ENCODE assay signal across 17 mouse cellular contexts in genomic region chr2:52946074-52946473, GRCm38 (mm10).
DNase-seq lines count a peak whose midpoint lies in the region; ATAC-seq and TF ChIP-seq lines count a peak whose summit lies in the region.
"Had no signal": no experiment of that assay in that cellular context is flagged by ENCODE, and none has a peak within 500 bp of the region (broad histone marks: within the 10 kb centered on the region; RNA-seq: fewer than 3 reads in every experiment).

No protein-coding gene starts in this region.

- H3K36me3 ChIP-seq in kidney, adult 2 months (ENCODE audit: control insufficient read depth, insufficient read depth, low read length) = no peaks in the 10 kb centered on the region
- no peaks in the 10 kb centered on the region for H3K36me3 ChIP-seq in kidney, embryonic 16.5 days (ENCODE audit: insufficient read depth, low read length)
- no peaks in the 10 kb centered on the region for H3K36me3 ChIP-seq in forebrain, embryonic 11.5 days (ENCODE audit: control insufficient read depth, insufficient read depth, low read length)
- no peaks in the 10 kb centered on the region for H3K36me3 ChIP-seq in hindbrain, embryonic 14.5 days (replicated peaks; ENCODE audit: control insufficient read depth, insufficient read depth)
- H3K36me3 ChIP-seq in neural tube, embryonic 13.5 days = no peaks in the 10 kb centered on the region
- no peaks in the 10 kb centered on the region for H3K36me3 ChIP-seq in lung, postnatal 0 days (ENCODE audit: insufficient read depth, low read length)
- H3K36me3 ChIP-seq: embryonic facial prominence, embryonic 13.5 days; heart, embryonic 15.5 days; liver, embryonic 15.5 days; stomach, embryonic 15.5 days had no signal

- no peak for TF ChIP-seq EP300 in lung, postnatal 0 days (IDR thresholded peaks at IDR 0.05)

- no peak overlapping the region for H3K4me3 ChIP-seq in kidney, adult 2 months (ENCODE audit: insufficient read depth, low read depth, low read length)
- H3K4me3 ChIP-seq in kidney, embryonic 16.5 days (ENCODE audit: low read length) = no peak overlapping the region
- H3K4me3 ChIP-seq in forebrain, embryonic 11.5 days (ENCODE audit: low read depth, low read length) = no peak overlapping the region
- no peak overlapping the region for H3K4me3 ChIP-seq in hindbrain, embryonic 14.5 days (replicated peaks; ENCODE audit: low read length)
- H3K4me3 ChIP-seq in neural tube, embryonic 13.5 days = no peak overlapping the region
- no peak overlapping the region for H3K4me3 ChIP-seq in cerebellum, adult 2 months (replicated peaks; ENCODE audit: insufficient read depth, low read depth, low read length)
- no peak overlapping the region for H3K4me3 ChIP-seq in lung, postnatal 0 days (ENCODE audit: low read depth, low read length)
- H3K4me3 ChIP-seq: embryonic facial prominence, embryonic 13.5 days; heart, embryonic 15.5 days; liver, embryonic 15.5 days; stomach, embryonic 15.5 days had no signal

- TF ChIP-seq CTCF in kidney, adult 2 months (conservative IDR thresholded peaks at IDR 0.05; ENCODE audit: insufficient read depth, insufficient read length, low read depth, low read length) = no peak
- TF ChIP-seq CTCF in cerebellum, adult 2 months (IDR thresholded peaks at IDR 0.05; ENCODE audit: borderline replicate concordance, insufficient read depth, low read depth, low read length) = no peak
- no peak for TF ChIP-seq CTCF in lung, postnatal 0 days (IDR thresholded peaks at IDR 0.05)

- H3K4me1 ChIP-seq in kidney, adult 2 months (ENCODE audit: control insufficient read depth, insufficient read depth, low read length) = peaks cover 5% of the 10 kb centered on the region
- H3K4me1 ChIP-seq in kidney, embryonic 16.5 days (ENCODE audit: insufficient read depth, low read length) = peaks cover 38% of the 10 kb centered on the region
- H3K4me1 ChIP-seq in forebrain, embryonic 11.5 days (replicated peaks; ENCODE audit: control insufficient read depth, insufficient read depth, low read length) = peaks cover 16% of the 10 kb centered on the region; the same call in 1 of the 2 replicates
- peaks cover 22% of the 10 kb centered on the region for H3K4me1 ChIP-seq in hindbrain, embryonic 14.5 days (replicated peaks; ENCODE audit: control insufficient read depth, insufficient read depth, low read length)
- H3K4me1 ChIP-seq in neural tube, embryonic 13.5 days (replicated peaks) = peaks cover 43% of the 10 kb centered on the region
- H3K4me1 ChIP-seq in cerebellum, adult 2 months (ENCODE audit: control insufficient read depth, insufficient read depth, low read length) = peaks cover 23% of the 10 kb centered on the region; the same call in 1 of the 2 replicates
- no peaks in the 10 kb centered on the region for H3K4me1 ChIP-seq in lung, postnatal 0 days (ENCODE audit: insufficient read depth, low read depth, low read length)
- H3K4me1 ChIP-seq: heart, embryonic 15.5 days; liver, embryonic 15.5 days; stomach, embryonic 15.5 days had no signal

- 80% methylated on average over 2 of the region's 2 CpGs for WGBS in kidney, adult 2 months
- 65% methylated on average over 2 of the region's 2 CpGs for WGBS in kidney, embryonic 16.5 days
- 19% methylated on average over 2 of the region's 2 CpGs for WGBS in forebrain, embryonic 11.5 days
- WGBS in hindbrain, embryonic 14.5 days = 77% methylated on average over 2 of the region's 2 CpGs
- WGBS in neural tube, embryonic 13.5 days = 64% methylated on average over 2 of the region's 2 CpGs
- WGBS in cerebellum, adult 2 months = 47% methylated on average over 2 of the region's 2 CpGs
- WGBS in lung, postnatal 0 days = 89% methylated on average over 2 of the region's 2 CpGs

- no peak overlapping the region for H3K9ac ChIP-seq in kidney, embryonic 16.5 days (replicated peaks; ENCODE audit: low read length)
- no peak overlapping the region; the same call in 1 of the 2 replicates for H3K9ac ChIP-seq in forebrain, embryonic 11.5 days (ENCODE audit: low read length)
- H3K9ac ChIP-seq in hindbrain, embryonic 14.5 days = no peak overlapping the region
- 0 out of 2 replicates have a peak overlapping the region, but pooled peaks have one; percentile 28 for H3K9ac ChIP-seq in neural tube, embryonic 13.5 days
- H3K9ac ChIP-seq in lung, postnatal 0 days (replicated peaks; ENCODE audit: low read depth) = no peak overlapping the region
- H3K9ac ChIP-seq: embryonic facial prominence, embryonic 13.5 days; heart, embryonic 15.5 days; liver, embryonic 15.5 days; stomach, embryonic 15.5 days had no signal

- H3K4me2 ChIP-seq in kidney, embryonic 16.5 days (replicated peaks; ENCODE audit: low read depth, low read length) = no peak overlapping the region
- H3K4me2 ChIP-seq in forebrain, embryonic 11.5 days (ENCODE audit: low read depth, low read length, severe bottlenecking) = peak overlapping the region; percentile 1; the same call in 1 of the 2 replicates
- H3K4me2 ChIP-seq in hindbrain, embryonic 14.5 days (replicated peaks) = no peak overlapping the region
- no peak overlapping the region for H3K4me2 ChIP-seq in neural tube, embryonic 13.5 days
- no peak overlapping the region for H3K4me2 ChIP-seq in lung, postnatal 0 days (replicated peaks; ENCODE audit: low read depth, low read length)
- H3K4me2 ChIP-seq: embryonic facial prominence, embryonic 13.5 days; heart, embryonic 15.5 days; liver, embryonic 15.5 days; stomach, embryonic 15.5 days had no signal

- ATAC-seq in kidney, embryonic 16.5 days (ENCODE audit: low FRiP score, low TSS enrichment) = no peak
- ATAC-seq in forebrain, embryonic 11.5 days (replicated peaks; ENCODE audit: low FRiP score) = peak; percentile 54
- no peak for ATAC-seq in hindbrain, embryonic 14.5 days (ENCODE audit: low FRiP score)
- ATAC-seq in neural tube, embryonic 13.5 days (ENCODE audit: low read depth) = peak; percentile 19; the same call in 1 of the 2 replicates
- ATAC-seq in lung, postnatal 0 days = no peak

- DNase-seq in kidney, adult 2 months = peak; percentile 15
- DNase-seq in forebrain, embryonic 11.5 days (ENCODE audit: low spot score) = no peak
- no peak for DNase-seq in hindbrain, embryonic 14.5 days (ENCODE audit: low spot score)
- no peak for DNase-seq in cerebellum, adult 2 months
- DNase-seq in lung, postnatal 0 days (ENCODE audit: low spot score) = no peak
- no peak for DNase-seq in adrenal gland, adult (ENCODE audit: inconsistent age in 2 of 2, low spot score in 1 of 2)
- DNase-seq: adrenal gland, adult 2 months; kidney, postnatal 10 days; lung, postnatal 4 days; right cerebral cortex, postnatal 4 days; thymus, postnatal 36 days had no signal

- H3K9me3 ChIP-seq in kidney, embryonic 16.5 days (ENCODE audit: low read length) = no peaks in the 10 kb centered on the region
- H3K9me3 ChIP-seq in forebrain, embryonic 11.5 days (ENCODE audit: control insufficient read depth, low read length) = no peaks in the 10 kb centered on the region
- H3K9me3 ChIP-seq in hindbrain, embryonic 14.5 days (ENCODE audit: control insufficient read depth, low read length) = no peaks in the 10 kb centered on the region
- H3K9me3 ChIP-seq in neural tube, embryonic 13.5 days = no peaks in the 10 kb centered on the region
- H3K9me3 ChIP-seq in lung, postnatal 0 days (ENCODE audit: low read length) = no peaks in the 10 kb centered on the region
- H3K9me3 ChIP-seq: embryonic facial prominence, embryonic 13.5 days; heart, embryonic 15.5 days; liver, embryonic 15.5 days; stomach, embryonic 15.5 days had no signal

- H3K27ac ChIP-seq in kidney, adult 2 months (ENCODE audit: insufficient read depth, low read depth, low read length) = no peak overlapping the region
- H3K27ac ChIP-seq in kidney, embryonic 16.5 days (ENCODE audit: low read length) = no peak overlapping the region
- peak overlapping the region; percentile 74 for H3K27ac ChIP-seq in forebrain, embryonic 11.5 days (ENCODE audit: low read depth, low read length)
- H3K27ac ChIP-seq in hindbrain, embryonic 14.5 days = peak overlapping the region; percentile 78
- H3K27ac ChIP-seq in neural tube, embryonic 13.5 days (replicated peaks) = peak overlapping the region; percentile 86
- no peak overlapping the region for H3K27ac ChIP-seq in cerebellum, adult 2 months (ENCODE audit: insufficient read depth, low read length)
- no peak overlapping the region for H3K27ac ChIP-seq in lung, postnatal 0 days (ENCODE audit: low read length)
- H3K27ac ChIP-seq: heart, embryonic 15.5 days; liver, embryonic 15.5 days; stomach, embryonic 15.5 days had no signal

- H3K27me3 ChIP-seq in kidney, adult 2 months (replicated peaks; ENCODE audit: control insufficient read depth, insufficient read depth, low read length) = no peaks in the 10 kb centered on the region
- no peaks in the 10 kb centered on the region for H3K27me3 ChIP-seq in kidney, embryonic 16.5 days (ENCODE audit: insufficient read depth, low read length)
- no peaks in the 10 kb centered on the region for H3K27me3 ChIP-seq in forebrain, embryonic 11.5 days (ENCODE audit: control insufficient read depth, insufficient read depth, low read length)
- no peaks in the 10 kb centered on the region for H3K27me3 ChIP-seq in hindbrain, embryonic 14.5 days (ENCODE audit: control insufficient read depth, insufficient read depth, low read length)
- H3K27me3 ChIP-seq in neural tube, embryonic 13.5 days = no peaks in the 10 kb centered on the region
- no peaks in the 10 kb centered on the region for H3K27me3 ChIP-seq in cerebellum, adult 2 months (ENCODE audit: control insufficient read depth, insufficient read depth, low read length)
- no peaks in the 10 kb centered on the region for H3K27me3 ChIP-seq in lung, postnatal 0 days (replicated peaks; ENCODE audit: insufficient read depth, low read length)
- H3K27me3 ChIP-seq: embryonic facial prominence, embryonic 13.5 days; heart, embryonic 15.5 days; liver, embryonic 15.5 days; stomach, embryonic 15.5 days had no signal

- no peak for TF ChIP-seq POLR2A in kidney, adult 2 months (IDR thresholded peaks at IDR 0.05; ENCODE audit: low read depth, low read length)
- TF ChIP-seq POLR2A in cerebellum, adult 2 months (IDR thresholded peaks at IDR 0.05; ENCODE audit: borderline replicate concordance, insufficient read depth, low read length) = no peak

Comparison
In these comparisons a context has a peak if more than half of its experiments do, and no peak if none do; other contexts are left out.
1. H3K27ac ChIP-seq: peak in forebrain, embryonic 11.5 days (single experiment), hindbrain, embryonic 14.5 days (single experiment) and neural tube, embryonic 13.5 days (single experiment); none in kidney, adult 2 months (single experiment), kidney, embryonic 16.5 days (single experiment), cerebellum, adult 2 months (single experiment) and lung, postnatal 0 days (single experiment).
2. ATAC-seq: peak in forebrain, embryonic 11.5 days (single experiment) and neural tube, embryonic 13.5 days (single experiment); none in kidney, embryonic 16.5 days (single experiment), hindbrain, embryonic 14.5 days (single experiment) and lung, postnatal 0 days (single experiment).